Comparison of ENCODE assay signal across 10 mouse cellular contexts in genomic region chr12:107808158-107808715, GRCm38 (mm10).
DNase-seq lines count a peak whose midpoint lies in the region; ATAC-seq and TF ChIP-seq lines count a peak whose summit lies in the region.
"Had no signal": no experiment of that assay in that cellular context is flagged by ENCODE, and none has a peak within 500 bp of the region (broad histone marks: within the 10 kb centered on the region; RNA-seq: fewer than 3 reads in every experiment).

No protein-coding gene starts in this region.

- 36% methylated on average over 9 of the region's 9 CpGs for WGBS in heart, embryonic 13.5 days
- WGBS in heart, adult 2 months: 33% methylated on average over 9 of the region's 9 CpGs
- 34% methylated on average over 9 of the region's 9 CpGs for WGBS in embryonic facial prominence, embryonic 12.5 days
- 27% methylated on average over 9 of the region's 9 CpGs for WGBS in forebrain, embryonic 14.5 days
- WGBS in limb, embryonic 15.5 days: 43% methylated on average over 9 of the region's 9 CpGs

- no peak overlapping the region for H3K4me3 ChIP-seq in heart, embryonic 13.5 days
- no peak overlapping the region for H3K4me3 ChIP-seq in heart, adult 2 months
- H3K4me3 ChIP-seq in embryonic facial prominence, embryonic 12.5 days: no peak overlapping the region
- H3K4me3 ChIP-seq in forebrain, embryonic 14.5 days (ENCODE audit: low read depth, low read length): no peak overlapping the region
- no peak overlapping the region for H3K4me3 ChIP-seq in limb, embryonic 15.5 days
- H3K4me3 ChIP-seq: layer of hippocampus, adult 2 months had no signal

- DNase-seq in heart, adult 2 months: no peak
- DNase-seq in forebrain, embryonic 14.5 days (ENCODE audit: low spot score): peak; percentile 43
- no peak for DNase-seq in ovary, postnatal 14 days (ENCODE audit: low spot score)
- DNase-seq: kidney, adult 9 months had no signal

- H3K4me1 ChIP-seq in heart, embryonic 13.5 days: peaks cover 10% of the 10 kb centered on the region
- H3K4me1 ChIP-seq in heart, adult 2 months (ENCODE audit: control insufficient read depth, insufficient read depth, low read length): no peaks in the 10 kb centered on the region
- peaks cover 28% of the 10 kb centered on the region for H3K4me1 ChIP-seq in embryonic facial prominence, embryonic 12.5 days
- H3K4me1 ChIP-seq in forebrain, embryonic 14.5 days (ENCODE audit: control insufficient read depth, insufficient read depth, low read length): peaks cover 10% of the 10 kb centered on the region; the same call in 1 of the 2 replicates
- peaks cover 33% of the 10 kb centered on the region for H3K4me1 ChIP-seq in limb, embryonic 15.5 days

- TF ChIP-seq POLR2A in heart, adult 2 months (IDR thresholded peaks at IDR 0.05; ENCODE audit: insufficient read depth, low read depth, low read length): no peak

- ATAC-seq in heart, embryonic 13.5 days (ENCODE audit: extremely low read depth, insufficient number of reproducible peaks, low FRiP score, low TSS enrichment): no peak
- ATAC-seq in embryonic facial prominence, embryonic 12.5 days (ENCODE audit: insufficient number of reproducible peaks, insufficient read depth, low FRiP score, low TSS enrichment): no peak
- ATAC-seq in forebrain, embryonic 14.5 days: peak; percentile 37; the same call in 1 of the 2 replicates
- no peak for ATAC-seq in limb, embryonic 15.5 days (ENCODE audit: insufficient number of reproducible peaks, low FRiP score, low TSS enrichment, low read depth)
- ATAC-seq in CD4-positive, CD25-positive, alpha-beta regulatory T cell, adult 4 months: no peak

- H3K4me2 ChIP-seq in heart, embryonic 13.5 days: peak overlapping the region; percentile 49; the same call in 1 of the 2 replicates
- 0 out of 2 replicates have a peak overlapping the region, but pooled peaks have one; percentile 10 for H3K4me2 ChIP-seq in embryonic facial prominence, embryonic 12.5 days (replicated peaks)
- no peak overlapping the region for H3K4me2 ChIP-seq in forebrain, embryonic 14.5 days (ENCODE audit: low read length)
- no peak overlapping the region for H3K4me2 ChIP-seq in limb, embryonic 15.5 days

- no peak for TF ChIP-seq CTCF in heart, adult 2 months (IDR thresholded peaks at IDR 0.05)

- no peaks in the 10 kb centered on the region for H3K9me3 ChIP-seq in heart, embryonic 13.5 days
- no peaks in the 10 kb centered on the region for H3K9me3 ChIP-seq in embryonic facial prominence, embryonic 12.5 days
- H3K9me3 ChIP-seq in forebrain, embryonic 14.5 days (replicated peaks; ENCODE audit: control insufficient read depth, low read length): no peaks in the 10 kb centered on the region
- no peaks in the 10 kb centered on the region for H3K9me3 ChIP-seq in limb, embryonic 15.5 days

- TF ChIP-seq EP300 in heart, adult 2 months (IDR thresholded peaks at IDR 0.05; ENCODE audit: insufficient read depth, low read depth, low read length): no peak

- H3K36me3 ChIP-seq in heart, embryonic 13.5 days: no peaks in the 10 kb centered on the region
- H3K36me3 ChIP-seq in heart, adult 2 months (ENCODE audit: control insufficient read depth, insufficient read depth, low read length): no peaks in the 10 kb centered on the region
- H3K36me3 ChIP-seq in embryonic facial prominence, embryonic 12.5 days: no peaks in the 10 kb centered on the region
- H3K36me3 ChIP-seq in forebrain, embryonic 14.5 days (ENCODE audit: control insufficient read depth, insufficient read depth, low read length): no peaks in the 10 kb centered on the region
- H3K36me3 ChIP-seq in limb, embryonic 15.5 days: no peaks in the 10 kb centered on the region

- H3K79me2 ChIP-seq in heart, adult 2 months (replicated peaks; ENCODE audit: control insufficient read depth, insufficient read depth, low read length): no peaks in the 10 kb centered on the region

- H3K27ac ChIP-seq in heart, embryonic 13.5 days (replicated peaks): no peak overlapping the region
- H3K27ac ChIP-seq in heart, adult 2 months: no peak overlapping the region
- no peak overlapping the region for H3K27ac ChIP-seq in embryonic facial prominence, embryonic 12.5 days
- H3K27ac ChIP-seq in forebrain, embryonic 14.5 days (ENCODE audit: low read depth, low read length): no peak overlapping the region
- 0 out of 2 replicates have a peak overlapping the region, but pooled peaks have one; percentile 33 for H3K27ac ChIP-seq in limb, embryonic 15.5 days
- H3K27ac ChIP-seq: layer of hippocampus, adult 2 months; macrophage had no signal

- intact Hi-C loops in heart, adult 2 months (cut with DNase I): no loop called here

- no peak overlapping the region for H3K9ac ChIP-seq in heart, embryonic 13.5 days
- H3K9ac ChIP-seq in heart, adult 2 months (ENCODE audit: low read depth, low read length): no peak overlapping the region
- no peak overlapping the region for H3K9ac ChIP-seq in embryonic facial prominence, embryonic 12.5 days
- H3K9ac ChIP-seq in forebrain, embryonic 14.5 days (ENCODE audit: low read length): no peak overlapping the region
- no peak overlapping the region for H3K9ac ChIP-seq in limb, embryonic 15.5 days

- peaks cover 51% of the 10 kb centered on the region for H3K27me3 ChIP-seq in heart, embryonic 13.5 days (replicated peaks)
- H3K27me3 ChIP-seq in heart, adult 2 months (ENCODE audit: control insufficient read depth, insufficient read depth, low read length): no peaks in the 10 kb centered on the region
- peaks cover 3% of the 10 kb centered on the region; the same call in 1 of the 2 replicates for H3K27me3 ChIP-seq in embryonic facial prominence, embryonic 12.5 days
- no peaks in the 10 kb centered on the region for H3K27me3 ChIP-seq in forebrain, embryonic 14.5 days (replicated peaks; ENCODE audit: control insufficient read depth, insufficient read depth, low read length)
- H3K27me3 ChIP-seq in limb, embryonic 15.5 days: 0 out of 2 replicates have a peak, but pooled peaks cover 7% of the 10 kb centered on the region

Comparison
In these comparisons a context has a peak if more than half of its experiments do, and no peak if none do; other contexts are left out.
1. H3K4me2 ChIP-seq: peak in heart, embryonic 13.5 days (single experiment) and embryonic facial prominence, embryonic 12.5 days (single experiment); none in forebrain, embryonic 14.5 days (single experiment) and limb, embryonic 15.5 days (single experiment).